Mouse (Mus musculus): Measurements from ENCODE around the gene Agpat2.

DNA sequence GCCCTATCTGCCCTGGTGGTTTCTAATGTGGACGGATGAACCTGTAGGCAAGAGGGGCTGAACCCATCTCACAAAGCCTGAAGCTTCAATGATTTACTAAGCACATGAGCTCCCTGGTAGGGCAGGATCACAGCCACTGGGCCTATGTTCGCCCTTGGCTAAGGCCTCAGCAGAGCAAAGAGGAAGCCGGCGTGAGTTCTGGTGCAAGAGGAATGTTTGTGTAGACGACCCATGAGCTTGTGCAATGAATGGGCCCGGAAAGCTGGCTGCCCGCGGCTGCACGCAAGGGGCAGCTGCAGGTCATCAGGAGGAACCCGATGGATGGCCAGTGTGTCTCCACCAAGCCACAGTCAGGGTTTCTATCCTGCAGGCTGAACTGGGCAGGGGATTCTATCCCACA, 54.4 kb downstream of the Agpat2 start:
- no peak for TF ChIP-seq POLR2A (IDR thresholded peaks at IDR 0.05; ENCODE audit: insufficient read length, low read depth)
- no peak for TF ChIP-seq USF1 (IDR thresholded peaks at IDR 0.05; ENCODE audit: low read depth)
- TF ChIP-seq MAX (IDR thresholded peaks at IDR 0.05; ENCODE audit: low read depth): no peak
- no peak for TF ChIP-seq TCF3 (IDR thresholded peaks at IDR 0.05; ENCODE audit: insufficient read length, low read depth)
- TF ChIP-seq TCF12 (IDR thresholded peaks at IDR 0.05; ENCODE audit: insufficient read depth, poor library complexity, severe bottlenecking): no peak
- TF ChIP-seq MYOD1 (IDR thresholded peaks at IDR 0.05; ENCODE audit: control insufficient read depth in 1 of 3, insufficient read length in 2 of 3, low read depth in 2 of 3): no peak
- TF ChIP-seq E2F4 (IDR thresholded peaks at IDR 0.05; ENCODE audit: insufficient read depth): no peak
- no peak for TF ChIP-seq CEBPB (IDR thresholded peaks at IDR 0.05; ENCODE audit: insufficient read depth, poor library complexity, severe bottlenecking)
- TF ChIP-seq POLR2AphosphoS2 (IDR thresholded peaks at IDR 0.05; ENCODE audit: insufficient read length, low read depth): no peak
- no peak for TF ChIP-seq REST (IDR thresholded peaks at IDR 0.05; ENCODE audit: insufficient read depth, insufficient read length)
